Mouse (Mus musculus): ENCODE measurements at regions not wholly inside any gene's neighbourhood (a gene's known extent, or its start where the extent isn't known, plus 50 kb on each side); places are given as distances from the start of the nearest gene placed in this dataset.

DNA sequence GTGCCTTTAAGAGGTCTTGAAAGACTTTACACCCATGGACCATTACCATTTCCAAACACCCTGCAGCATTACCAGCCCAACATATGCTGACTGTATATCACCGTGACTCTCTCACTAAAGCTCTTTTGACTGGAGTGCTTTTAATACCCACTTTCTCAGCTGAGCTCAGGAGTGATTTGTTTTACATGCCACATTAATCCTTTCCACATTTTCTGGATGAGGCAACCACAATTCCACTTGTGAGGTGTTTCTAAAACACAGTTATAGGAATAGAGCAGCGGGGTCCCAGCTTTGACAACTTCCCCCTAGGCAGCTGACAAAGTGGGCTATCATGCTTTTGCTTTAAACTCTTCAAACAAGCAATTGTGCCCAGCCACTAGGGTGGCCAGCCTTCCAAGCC, 314.5 kb upstream of the Meox2 start:
- TF ChIP-seq CTCF (IDR thresholded peaks at IDR 0.05; ENCODE audit: extremely low read depth, insufficient read depth, insufficient read length, insufficient replicate concordance) (no peak), POLR2A (IDR thresholded peaks at IDR 0.05; ENCODE audit: low read depth, low read length) (no peak)

Data from spleen, adult 2 months (tissue).